Mouse (Mus musculus): ENCODE measurements around the gene Sat1.
"Not testable (repeated sequence)": the region's sequence is repeated elsewhere in the genome, so short reads cannot be mapped to it uniquely, and the experiment has no call there.

Sat1 gene

GRCm38 (mm10) chrX:155216271-155216670 lies at the start of gene Sat1:
Sat1 (minus strand) TSS chrX:155216449.
- DNase-seq (ENCODE audit: low spot score in 2 of 2): peak; percentile 93 to 94

GRCm38 (mm10) chrX:155262915-155263252 lies 46.6 kb upstream of the Sat1 start:
- no peak for DNase-seq (ENCODE audit: low spot score in 2 of 2)

GRCm38 (mm10) chrX:155262235-155262914 lies 46.1 kb upstream of the Sat1 start, which contains the start of gene Acot9:
Acot9 (plus strand) TSS chrX:155262443.
- DNase-seq (ENCODE audit: low spot score in 2 of 2): peak; percentile 87 to 93

GRCm38 (mm10) chrX:155256856-155257255 lies 40.6 kb upstream of the Sat1 start:
- DNase-seq (ENCODE audit: low spot score in 2 of 2): no peak

GRCm38 (mm10) chrX:155218277-155218676 lies 2.0 kb upstream of the Sat1 start:
- DNase-seq (ENCODE audit: low spot score in 2 of 2): no peak

- peak in 1 of 2 experiments; percentile 18 for DNase-seq (ENCODE audit: low spot score in 2 of 2)
Observed at GRCm38 (mm10) chrX:155215501-155216248, 574 bp downstream of the Sat1 start.

- no peak for DNase-seq (ENCODE audit: low spot score in 2 of 2)
Observed at GRCm38 (mm10) chrX:155214291-155215136, 1.7 kb downstream of the Sat1 start.

- DNase-seq (ENCODE audit: low spot score in 2 of 2): peak; percentile 36 to 46
Observed at GRCm38 (mm10) chrX:155208671-155209070, 7.6 kb downstream of the Sat1 start.

- DNase-seq (ENCODE audit: low spot score in 2 of 2): not testable (repeated sequence)
Observed at GRCm38 (mm10) chrX:155205436-155205835, 10.8 kb downstream of the Sat1 start.

- no peak for DNase-seq (ENCODE audit: low spot score in 2 of 2)
Observed at GRCm38 (mm10) chrX:155202406-155203305, 13.6 kb downstream of the Sat1 start.

- no peak for DNase-seq (ENCODE audit: low spot score in 2 of 2)
Observed at GRCm38 (mm10) chrX:155201799-155202198, 14.4 kb downstream of the Sat1 start.

GRCm38 (mm10) chrX:155194979-155195378 lies 21.3 kb downstream of the Sat1 start:
- no peak for DNase-seq (ENCODE audit: low spot score in 2 of 2)

GRCm38 (mm10) chrX:155193732-155194443 lies 22.4 kb downstream of the Sat1 start:
- DNase-seq (ENCODE audit: low spot score in 2 of 2): no peak

GRCm38 (mm10) chrX:155191941-155192340 lies 24.3 kb downstream of the Sat1 start:
- no peak for DNase-seq (ENCODE audit: low spot score in 2 of 2)

- DNase-seq (ENCODE audit: low spot score in 2 of 2): no peak
Observed at GRCm38 (mm10) chrX:155177640-155178039, 38.6 kb downstream of the Sat1 start.

- peak in 1 of 2 experiments; percentile 20 for DNase-seq (ENCODE audit: low spot score in 2 of 2)
Observed at GRCm38 (mm10) chrX:155177230-155177629, 39.0 kb downstream of the Sat1 start.

GRCm38 (mm10) chrX:155175568-155175967 lies 40.7 kb downstream of the Sat1 start:
- no peak for DNase-seq (ENCODE audit: low spot score in 2 of 2)

- peak in 1 of 2 experiments; percentile 15 for DNase-seq (ENCODE audit: low spot score in 2 of 2)
Observed at GRCm38 (mm10) chrX:155172310-155172709, 43.9 kb downstream of the Sat1 start.

- no peak for DNase-seq (ENCODE audit: low spot score in 2 of 2)
Observed at GRCm38 (mm10) chrX:155171754-155172153, 44.5 kb downstream of the Sat1 start.

GRCm38 (mm10) chrX:155169886-155170285 lies 46.4 kb downstream of the Sat1 start:
- DNase-seq (ENCODE audit: low spot score in 2 of 2): no peak
